Mouse (Mus musculus) neutrophil, adult 59 days (primary cell): Measurements from ENCODE around the gene Stk36. TPM values are rescaled to one million over a fixed set of nuclear protein-coding genes. Genes with fewer than 3 reads are reported as not detected.

Experiments used
- total RNA-seq, 2 experiments: library from RNA; stranded (reverse); gene quantifications; 1 replicate in 1 of 2; 2 replicates in 1 of 2; pipeline ENCODE4 v1.2.4; 2023

Stk36 gene
- 1 to 10 TPM in 1 of 2 experiments, under 1 TPM in 1; 0.68 to 1.8 TPM for total RNA-seq

GRCm38 (mm10) chr1:74601267-74601962 lies at the start of gene Stk36, which contains the start of gene Rnf25:
Gene Stk36 (plus strand): TSS chr1:74601445.
Gene Rnf25 (minus strand): TSS chr1:74601397.

DNA sequence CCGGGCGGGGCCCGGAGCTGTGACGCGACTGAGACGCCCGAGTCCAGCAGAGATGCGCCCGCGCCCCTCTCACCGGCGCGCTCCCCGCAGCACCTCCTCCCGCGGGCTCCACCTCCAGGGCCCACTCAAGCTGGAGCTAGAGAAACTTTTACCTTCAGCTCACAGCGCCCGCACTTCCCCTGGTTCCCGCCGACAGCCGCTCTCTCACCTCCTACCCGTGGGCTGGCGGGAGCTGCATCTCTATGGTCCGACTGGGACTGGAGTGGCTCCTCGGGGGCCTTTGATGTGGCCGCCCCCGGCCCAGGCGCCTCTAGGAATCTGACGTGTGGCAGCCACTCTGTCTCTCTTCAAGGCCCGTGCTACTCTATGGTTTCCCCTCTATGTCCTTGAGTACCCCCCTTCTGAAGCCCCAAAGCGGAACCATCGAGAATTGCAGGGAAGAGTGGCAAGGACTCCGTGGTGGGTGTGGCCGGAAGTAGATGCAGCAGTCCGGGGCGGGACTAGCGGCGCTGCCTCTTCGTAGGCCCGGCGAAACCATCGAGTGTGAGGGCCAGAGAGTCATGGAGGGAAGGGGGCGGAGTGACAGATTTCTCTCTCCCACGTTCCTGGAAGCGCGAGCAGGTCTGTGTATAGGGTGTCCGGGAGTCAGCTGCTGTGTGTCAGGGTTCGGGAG lies 13.3 kb upstream of the Stk36 start, which contains the start of the genes Zfp142 and Bcs1l:
TSS of gene Zfp142 (minus strand) at position 474 of the 673 bp plus-strand sequence.
TSS of gene Bcs1l (plus strand) at position 517 of the 673 bp plus-strand sequence.

GRCm38 (mm10) chr1:74661448-74662195 lies 60.4 kb downstream of the Stk36 start, which contains the start of gene Ttll4:
Gene Ttll4 (plus strand): TSS chr1:74661745.

Other genes with a start within 250 kb of the Stk36 start
- under 1 TPM in 1 of 2 experiments, not detected in 1; 0.18 TPM for gene Catip, start 239.3 kb upstream of the Stk36 start, total RNA-seq
- gene Slc11a1, start 226.2 kb upstream of the Stk36 start, total RNA-seq = 100 to 1,000 TPM; 207 to 235 TPM
- 100 to 1,000 TPM; 148 to 172 TPM for gene Ctdsp1, start 209.9 kb upstream of the Stk36 start, total RNA-seq
- under 1 TPM; 0.31 to 0.53 TPM for gene Vil1, start 192.1 kb upstream of the Stk36 start, total RNA-seq
- 10 to 100 TPM; 24.9 to 25.0 TPM for gene Cnot9, start 95.4 kb upstream of the Stk36 start, total RNA-seq
- not detected for gene Plcd4, start 58.6 kb upstream of the Stk36 start, total RNA-seq
- 10 to 100 TPM; 15.6 to 15.7 TPM for gene Usp37, start 57.2 kb upstream of the Stk36 start, total RNA-seq
- gene Zfp142, start 13.2 kb upstream of the Stk36 start, total RNA-seq = 10 to 100 TPM; 20.8 to 21.7 TPM
- 1 to 10 TPM; 7.8 to 8.1 TPM for gene Bcs1l, start 13.2 kb upstream of the Stk36 start, total RNA-seq
- gene Rnf25, start within 50 bp of the Stk36 start, total RNA-seq = 10 to 100 TPM; 47.7 to 49.1 TPM
- gene Ttll4, start 60.3 kb downstream of the Stk36 start, total RNA-seq = 10 to 100 TPM; 13.5 to 18.1 TPM
- 10 to 100 TPM; 29.6 to 41.2 TPM for gene Cyp27a1, start 112.1 kb downstream of the Stk36 start, total RNA-seq
- gene Prkag3, start 147.8 kb downstream of the Stk36 start, total RNA-seq = not detected
- gene Wnt6, start 170.4 kb downstream of the Stk36 start, total RNA-seq = 1 to 10 TPM; 1.5 to 1.8 TPM
- gene Wnt10a, start 190.1 kb downstream of the Stk36 start, total RNA-seq = not detected